Mouse (Mus musculus): ENCODE measurements around the gene Pnisr. TPM values are rescaled to one million over a fixed set of nuclear protein-coding genes. Genes with fewer than 3 reads are reported as not detected.

Gene Pnisr
- polyA plus RNA-seq, 1 experiment from 2014 or later: 151 TPM

GRCm38 (mm10) chr4:21879565-21880220 lies 32.3 kb downstream of the Pnisr start, which contains the start of gene Coq3:
Coq3 (plus strand) TSS chr4:21879673.
- no peaks in the 10 kb centered on the region for H3K4me1 ChIP-seq
- H3K9me3 ChIP-seq (replicated peaks): no peaks in the 10 kb centered on the region
- peak; percentile 85 for DNase-seq (ENCODE audit: low spot score)
- H3K36me3 ChIP-seq: peaks cover 24% of the 10 kb centered on the region
- peak within 1 kb of the TSS; percentile 94 for H3K27ac ChIP-seq
- no peaks in the 10 kb centered on the region for H3K27me3 ChIP-seq (ENCODE audit: low read depth, poor library complexity, severe bottlenecking)
- under 1% methylated on average over 51 of the region's 51 CpGs for WGBS
- peak within 1 kb of the TSS; percentile 78 for H3K4me3 ChIP-seq

- H3K36me3 ChIP-seq: 0 out of 2 replicates have a peak, but pooled peaks cover under 1% of the 10 kb centered on the region
- DNase-seq (ENCODE audit: low spot score): no peak
- WGBS: 90% methylated on average over 6 of the region's 6 CpGs
- no peaks in the 10 kb centered on the region for H3K27me3 ChIP-seq (ENCODE audit: low read depth, poor library complexity, severe bottlenecking)
- H3K4me1 ChIP-seq: no peaks in the 10 kb centered on the region
- no peak overlapping the region for H3K4me3 ChIP-seq
- H3K27ac ChIP-seq: no peak overlapping the region
- no peaks in the 10 kb centered on the region for H3K9me3 ChIP-seq (replicated peaks)
Measured at GRCm38 (mm10) chr4:21882806-21883205, 35.4 kb downstream of the Pnisr start.

GRCm38 (mm10) chr4:21885831-21886230 lies 38.4 kb downstream of the Pnisr start:
- Histone ChIP-seq H3K4me3 (no peak overlapping the region), H3K9me3 (replicated peaks) (no peaks in the 10 kb centered on the region), H3K36me3 (no peaks in the 10 kb centered on the region), H3K4me1 (no peaks in the 10 kb centered on the region), H3K27ac (no peak overlapping the region), H3K27me3 (ENCODE audit: low read depth, poor library complexity, severe bottlenecking) (no peaks in the 10 kb centered on the region)
- DNase-seq (ENCODE audit: low spot score): no peak
- WGBS: 88% methylated on average over 8 of the region's 8 CpGs

Other genes with a start within 250 kb of the Pnisr start
- not detected in 2 replicates for gene Prdm13, start 161.6 kb upstream of the Pnisr start, polyA plus RNA-seq (2016; fragmentation: Nextera tagmentation; extraction: Ambion mirVana)
- gene Ccnc, start 119.9 kb upstream of the Pnisr start, polyA plus RNA-seq (2016; fragmentation: Nextera tagmentation; extraction: Ambion mirVana): 39.0 and 41.8 TPM in 2 replicates
- 9.1 and 12.4 TPM in 2 replicates for gene Usp45, start 80.4 kb upstream of the Pnisr start, polyA plus RNA-seq (2016; fragmentation: Nextera tagmentation; extraction: Ambion mirVana)
- 14.5 and 15.3 TPM in 2 replicates for gene Tstd3, start 80.4 kb upstream of the Pnisr start, polyA plus RNA-seq (2016; fragmentation: Nextera tagmentation; extraction: Ambion mirVana)
- gene Coq3, start 32.1 kb downstream of the Pnisr start, polyA plus RNA-seq (2016; fragmentation: Nextera tagmentation; extraction: Ambion mirVana): 15.2 and 15.8 TPM in 2 replicates
- gene Faxc, start 83.7 kb downstream of the Pnisr start, polyA plus RNA-seq (2016; fragmentation: Nextera tagmentation; extraction: Ambion mirVana): 8.7 and 10.6 TPM in 2 replicates

All from limb, embryonic 10.5 days (tissue).